Mouse (Mus musculus): ENCODE measurements around the gene Gm20683. TPM values are rescaled to one million over a fixed set of nuclear protein-coding genes. Genes with fewer than 3 reads are reported as not detected.

The Gm20683 gene
- polyA plus RNA-seq, 1 experiment from 2014 or later = 14.8 TPM

- Histone ChIP-seq H3K4me3 (ENCODE audit: low read length) (no peak overlapping the region), H3K36me3 (ENCODE audit: control insufficient read depth, insufficient read depth, low read length) (no peaks in the 10 kb centered on the region), H3K4me2 (ENCODE audit: low read length) (no peak overlapping the region), H3K27me3 (replicated peaks; ENCODE audit: control insufficient read depth, insufficient read depth, low read length) (peaks cover 3% of the 10 kb centered on the region; the same call in 1 of the 2 replicates), H3K27ac (ENCODE audit: low read depth, low read length) (no peak overlapping the region), H3K9ac (ENCODE audit: low read depth, low read length) (no peak overlapping the region), H3K9me3 (ENCODE audit: control insufficient read depth, low read length) (no peaks in the 10 kb centered on the region), H3K4me1 (ENCODE audit: control insufficient read depth, insufficient read depth, low read depth, low read length) (peaks cover 30% of the 10 kb centered on the region)
- peak; percentile 4; the same call in 1 of the 2 replicates for ATAC-seq
- WGBS = 8% methylated on average over 6 of the region's 6 CpGs
Observed at GRCm38 (mm10) chr17:25801029-25801428, 40.5 kb downstream of the Gm20683 start.

GRCm38 (mm10) chr17:25796951-25797369, 44.6 kb downstream of the Gm20683 start, which contains the start of gene Metrn:
Gene Metrn, minus strand, starts transcription at chr17:25797136.
- Histone ChIP-seq H3K27ac (ENCODE audit: low read depth, low read length) (peak within 1 kb of the TSS; percentile 83), H3K9me3 (ENCODE audit: control insufficient read depth, low read length) (no peaks in the 10 kb centered on the region), H3K4me1 (ENCODE audit: control insufficient read depth, insufficient read depth, low read depth, low read length) (peaks cover 28% of the 10 kb centered on the region), H3K36me3 (ENCODE audit: control insufficient read depth, insufficient read depth, low read length) (no peaks in the 10 kb centered on the region), H3K9ac (ENCODE audit: low read depth, low read length) (peak within 1 kb of the TSS; percentile 67), H3K27me3 (replicated peaks; ENCODE audit: control insufficient read depth, insufficient read depth, low read length) (peaks cover 3% of the 10 kb centered on the region; the same call in 1 of the 2 replicates), H3K4me2 (ENCODE audit: low read length) (peak within 1 kb of the TSS; percentile 83), H3K4me3 (ENCODE audit: low read length) (peak within 1 kb of the TSS; percentile 65)
- WGBS = 0% methylated on average over 28 of the region's 35 CpGs
- peak; percentile 55 for ATAC-seq

GRCm38 (mm10) chr17:25796211-25796771, 45.3 kb downstream of the Gm20683 start:
- Histone ChIP-seq H3K9ac (ENCODE audit: low read depth, low read length) (peak overlapping the region; percentile 67), H3K27ac (ENCODE audit: low read depth, low read length) (peak overlapping the region; percentile 83), H3K4me3 (ENCODE audit: low read length) (peak overlapping the region; percentile 65), H3K4me2 (ENCODE audit: low read length) (peak overlapping the region; percentile 83), H3K4me1 (ENCODE audit: control insufficient read depth, insufficient read depth, low read depth, low read length) (peaks cover 30% of the 10 kb centered on the region), H3K27me3 (replicated peaks; ENCODE audit: control insufficient read depth, insufficient read depth, low read length) (peaks cover 3% of the 10 kb centered on the region; the same call in 1 of the 2 replicates), H3K9me3 (ENCODE audit: control insufficient read depth, low read length) (no peaks in the 10 kb centered on the region), H3K36me3 (ENCODE audit: control insufficient read depth, insufficient read depth, low read length) (no peaks in the 10 kb centered on the region)
- no peak for ATAC-seq
- WGBS = 1% methylated on average over 29 of the region's 37 CpGs

DNA sequence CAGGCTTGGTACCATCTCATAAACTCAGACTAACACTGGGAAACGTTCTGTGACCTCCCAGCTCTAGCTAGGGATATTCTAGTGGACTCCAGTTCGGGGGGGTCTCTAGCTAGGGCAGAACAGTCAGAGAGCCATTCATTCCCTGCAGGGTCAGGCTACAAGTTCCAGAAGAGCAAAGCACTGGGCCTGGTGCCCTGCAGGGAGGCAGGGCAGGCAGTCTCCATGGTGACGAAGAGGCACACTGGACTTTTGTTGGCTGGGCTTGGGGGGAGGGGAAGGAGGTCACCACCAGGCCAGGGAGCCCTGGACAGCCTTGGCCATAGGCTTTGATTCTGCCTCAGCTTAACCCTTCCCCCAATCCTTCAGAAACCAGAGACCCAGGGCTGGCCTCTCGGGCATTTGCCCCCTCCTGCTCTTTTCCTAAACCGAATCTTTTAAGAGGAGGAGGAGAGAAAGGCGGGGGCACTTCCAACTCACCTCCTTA, 45.9 kb downstream of the Gm20683 start, which contains the start of gene AC134908.4:
Gene AC134908.4 (minus strand): TSS at position 51 of the 484 bp plus-strand sequence.
- peak; percentile 57 for ATAC-seq

DNA sequence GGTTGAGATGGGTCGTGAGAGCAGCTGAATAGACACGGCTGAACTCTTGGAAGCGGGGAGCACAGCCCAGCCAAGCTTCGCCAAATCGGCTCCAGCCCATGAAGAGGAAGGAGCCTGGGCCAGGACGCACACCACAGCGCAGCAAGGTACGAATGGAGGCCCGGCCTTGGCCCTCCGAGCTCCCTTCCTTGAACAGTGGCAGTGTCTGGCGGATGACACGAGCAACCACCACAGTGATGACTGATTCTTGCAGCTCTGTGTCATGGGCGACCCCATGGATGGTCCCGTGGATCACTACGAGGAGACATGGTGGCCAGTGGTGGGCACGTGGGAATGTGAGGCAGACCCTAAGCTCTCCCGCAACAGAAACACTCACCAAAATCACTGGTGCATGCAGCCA, 46.6 kb downstream of the Gm20683 start:
- Histone ChIP-seq H3K9me3 (ENCODE audit: control insufficient read depth, low read length) (no peaks in the 10 kb centered on the region), H3K4me2 (ENCODE audit: low read length) (peak overlapping the region; percentile 83), H3K27me3 (replicated peaks; ENCODE audit: control insufficient read depth, insufficient read depth, low read length) (peaks cover 3% of the 10 kb centered on the region; the same call in 1 of the 2 replicates), H3K9ac (ENCODE audit: low read depth, low read length) (peak overlapping the region; percentile 32; the same call in 1 of the 2 replicates), H3K4me3 (ENCODE audit: low read length) (peak overlapping the region; percentile 65), H3K4me1 (ENCODE audit: control insufficient read depth, insufficient read depth, low read depth, low read length) (peaks cover 41% of the 10 kb centered on the region), H3K36me3 (ENCODE audit: control insufficient read depth, insufficient read depth, low read length) (no peaks in the 10 kb centered on the region), H3K27ac (ENCODE audit: low read depth, low read length) (peak overlapping the region; percentile 71)
- no peak for ATAC-seq
- 35% methylated on average over 17 of the region's 17 CpGs for WGBS

More for the DNA sequence above, 45.9 kb downstream of the Gm20683 start, which contains the start of gene AC134908.4:
- no peaks in the 10 kb centered on the region for H3K9me3 ChIP-seq (ENCODE audit: control insufficient read depth, low read length)
- H3K4me2 ChIP-seq (ENCODE audit: low read length) = peak within 1 kb of the TSS; percentile 83
- H3K4me3 ChIP-seq (ENCODE audit: low read length) = peak within 1 kb of the TSS; percentile 65
- H3K36me3 ChIP-seq (ENCODE audit: control insufficient read depth, insufficient read depth, low read length) = no peaks in the 10 kb centered on the region
- peaks cover 3% of the 10 kb centered on the region; the same call in 1 of the 2 replicates for H3K27me3 ChIP-seq (replicated peaks; ENCODE audit: control insufficient read depth, insufficient read depth, low read length)
- peak within 1 kb of the TSS; percentile 83 for H3K27ac ChIP-seq (ENCODE audit: low read depth, low read length)
- 18% methylated on average over 6 of the region's 6 CpGs for WGBS
- H3K9ac ChIP-seq (ENCODE audit: low read depth, low read length) = peak within 1 kb of the TSS; percentile 67
- peaks cover 37% of the 10 kb centered on the region for H3K4me1 ChIP-seq (ENCODE audit: control insufficient read depth, insufficient read depth, low read depth, low read length)

GRCm38 (mm10) chr17:25794197-25794596, 47.4 kb downstream of the Gm20683 start:
- Histone ChIP-seq H3K9ac (ENCODE audit: low read depth, low read length) (no peak overlapping the region), H3K4me1 (ENCODE audit: control insufficient read depth, insufficient read depth, low read depth, low read length) (peaks cover 41% of the 10 kb centered on the region), H3K36me3 (ENCODE audit: control insufficient read depth, insufficient read depth, low read length) (peaks cover 7% of the 10 kb centered on the region; the same call in 1 of the 2 replicates), H3K27ac (ENCODE audit: low read depth, low read length) (peak overlapping the region; percentile 91), H3K27me3 (replicated peaks; ENCODE audit: control insufficient read depth, insufficient read depth, low read length) (peaks cover 3% of the 10 kb centered on the region; the same call in 1 of the 2 replicates), H3K4me3 (ENCODE audit: low read length) (no peak overlapping the region), H3K4me2 (ENCODE audit: low read length) (peak overlapping the region; percentile 27), H3K9me3 (ENCODE audit: control insufficient read depth, low read length) (no peaks in the 10 kb centered on the region)
- ATAC-seq = no peak
- 16% methylated on average over 13 of the region's 13 CpGs for WGBS

DNA sequence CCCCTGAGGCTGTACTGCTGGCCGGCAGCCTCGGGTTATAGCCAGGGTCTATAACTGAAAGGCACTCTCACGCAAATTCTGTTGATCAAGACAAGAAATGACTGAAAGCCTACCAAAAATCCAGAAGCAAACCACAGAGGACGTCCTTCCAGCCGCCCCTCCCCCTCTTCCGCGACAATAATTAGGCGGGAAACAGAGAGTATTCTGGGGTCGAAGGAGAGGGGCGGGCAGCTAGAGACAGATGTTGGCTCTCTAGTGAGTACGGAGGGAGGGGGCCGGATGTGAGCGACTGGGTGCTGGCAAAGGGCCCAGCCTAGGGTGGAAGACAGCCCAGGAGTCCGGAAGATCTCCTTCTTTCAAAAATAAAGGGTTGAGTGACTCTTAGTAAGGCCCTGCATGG, 48.9 kb downstream of the Gm20683 start, which contains the start of gene Fam173a:
Gene Fam173a (minus strand): TSS at position 287 of the 400 bp plus-strand sequence.
- Histone ChIP-seq H3K27me3 (replicated peaks; ENCODE audit: control insufficient read depth, insufficient read depth, low read length) (peaks cover 3% of the 10 kb centered on the region; the same call in 1 of the 2 replicates), H3K9ac (ENCODE audit: low read depth, low read length) (peak within 1 kb of the TSS; percentile 82), H3K9me3 (ENCODE audit: control insufficient read depth, low read length) (no peaks in the 10 kb centered on the region), H3K36me3 (ENCODE audit: control insufficient read depth, insufficient read depth, low read length) (peaks cover 13% of the 10 kb centered on the region), H3K4me2 (ENCODE audit: low read length) (peak within 1 kb of the TSS; percentile 67), H3K4me3 (ENCODE audit: low read length) (peak within 1 kb of the TSS; percentile 73), H3K4me1 (ENCODE audit: control insufficient read depth, insufficient read depth, low read depth, low read length) (peaks cover 41% of the 10 kb centered on the region), H3K27ac (ENCODE audit: low read depth, low read length) (peak within 1 kb of the TSS; percentile 91)
- WGBS = 1% methylated on average over 14 of the region's 14 CpGs
- peak; percentile 50 for ATAC-seq

GRCm38 (mm10) chr17:25791843-25792527, 49.6 kb downstream of the Gm20683 start:
- Histone ChIP-seq H3K4me2 (ENCODE audit: low read length) (peak overlapping the region; percentile 67), H3K27me3 (replicated peaks; ENCODE audit: control insufficient read depth, insufficient read depth, low read length) (peaks cover 3% of the 10 kb centered on the region; the same call in 1 of the 2 replicates), H3K27ac (ENCODE audit: low read depth, low read length) (peak overlapping the region; percentile 91), H3K4me1 (ENCODE audit: control insufficient read depth, insufficient read depth, low read depth, low read length) (peaks cover 35% of the 10 kb centered on the region), H3K36me3 (ENCODE audit: control insufficient read depth, insufficient read depth, low read length) (peaks cover 13% of the 10 kb centered on the region), H3K4me3 (ENCODE audit: low read length) (peak overlapping the region; percentile 73), H3K9me3 (ENCODE audit: control insufficient read depth, low read length) (no peaks in the 10 kb centered on the region), H3K9ac (ENCODE audit: low read depth, low read length) (peak overlapping the region; percentile 82)
- under 1% methylated on average over 45 of the region's 45 CpGs for WGBS
- peak; percentile 66 for ATAC-seq
